In genomic region chr11:53759545-53760406, GRCm38 (mm10) we compare ENCODE assay signal across 9 mouse cellular contexts. TPM values are rescaled to one million over a fixed set of nuclear protein-coding genes. Genes with fewer than 3 reads are reported as not detected.
DNase-seq lines count a peak whose midpoint lies in the region; ATAC-seq and TF ChIP-seq lines count a peak whose summit lies in the region.
"Had no signal": no experiment of that assay in that cellular context is flagged by ENCODE, and none has a peak within 500 bp of the region (broad histone marks: within the 10 kb centered on the region; RNA-seq: fewer than 3 reads in every experiment).

No protein-coding gene starts in this region.

- no peak overlapping the region; the same call in 1 of the 2 replicates for H3K9ac ChIP-seq in kidney, postnatal 0 days (ENCODE audit: low read depth, low read length)
- H3K9ac ChIP-seq in embryonic facial prominence, embryonic 11.5 days (replicated peaks; ENCODE audit: low read length): no peak overlapping the region
- H3K9ac ChIP-seq in limb, embryonic 11.5 days (ENCODE audit: low read length): no peak overlapping the region

- no peaks in the 10 kb centered on the region for H3K36me3 ChIP-seq in kidney, postnatal 0 days (ENCODE audit: insufficient read depth, low read length)
- no peaks in the 10 kb centered on the region for H3K36me3 ChIP-seq in embryonic facial prominence, embryonic 11.5 days (replicated peaks; ENCODE audit: control insufficient read depth, insufficient read depth, low read depth, low read length)
- H3K36me3 ChIP-seq in limb, embryonic 11.5 days (ENCODE audit: control insufficient read depth, insufficient read depth, low read length): no peaks in the 10 kb centered on the region

- no peak overlapping the region for H3K4me3 ChIP-seq in kidney, postnatal 0 days (replicated peaks; ENCODE audit: low read depth, low read length)
- no peak overlapping the region for H3K4me3 ChIP-seq in embryonic facial prominence, embryonic 11.5 days (ENCODE audit: low read depth, low read length)
- no peak overlapping the region for H3K4me3 ChIP-seq in limb, embryonic 11.5 days (ENCODE audit: low read depth, low read length)

- WGBS in kidney, postnatal 0 days: 24% methylated on average over 22 of the region's 22 CpGs
- WGBS in embryonic facial prominence, embryonic 11.5 days: 8% methylated on average over 22 of the region's 22 CpGs
- 6% methylated on average over 22 of the region's 22 CpGs for WGBS in limb, embryonic 11.5 days

- no peak for ATAC-seq in kidney, postnatal 0 days (replicated peaks; ENCODE audit: low FRiP score, low read depth)
- no peak for ATAC-seq in embryonic facial prominence, embryonic 11.5 days (replicated peaks; ENCODE audit: insufficient number of reproducible peaks, low FRiP score, low TSS enrichment, low read depth)
- ATAC-seq in limb, embryonic 11.5 days (ENCODE audit: insufficient number of reproducible peaks, low FRiP score, low TSS enrichment, low read depth): no peak
- no peak for ATAC-seq in erythroid progenitor cell, adult 5-6 weeks (replicated peaks; ENCODE audit: low FRiP score, poor library complexity, severe bottlenecking)

- H3K4me1 ChIP-seq in kidney, postnatal 0 days (replicated peaks; ENCODE audit: insufficient read depth, low read length): peaks cover 40% of the 10 kb centered on the region
- H3K4me1 ChIP-seq in embryonic facial prominence, embryonic 11.5 days (ENCODE audit: control insufficient read depth, insufficient read depth, low read length): peaks cover 7% of the 10 kb centered on the region; the same call in 1 of the 2 replicates
- peaks cover 30% of the 10 kb centered on the region for H3K4me1 ChIP-seq in limb, embryonic 11.5 days (ENCODE audit: control insufficient read depth, insufficient read depth, low read length)

- peak; percentile 19 for DNase-seq in kidney, postnatal 0 days (ENCODE audit: low spot score)
- DNase-seq in kidney, postnatal 36 days: no peak
- DNase-seq in ES-CJ7 (ENCODE audit: low read depth, low spot score): peak; percentile 68
- peak; percentile 27 for DNase-seq in embryonic facial prominence, embryonic 11.5 days (ENCODE audit: low spot score)
- DNase-seq in limb, embryonic 11.5 days (ENCODE audit: low spot score): peak; percentile 42
- no peak for DNase-seq in ovary, postnatal 36 days (ENCODE audit: low spot score)
- DNase-seq: kidney, postnatal 14 days had no signal

- H3K9me3 ChIP-seq in kidney, postnatal 0 days (replicated peaks; ENCODE audit: low read length): no peaks in the 10 kb centered on the region
- H3K9me3 ChIP-seq in embryonic facial prominence, embryonic 11.5 days (replicated peaks; ENCODE audit: control insufficient read depth, low read length): no peaks in the 10 kb centered on the region
- H3K9me3 ChIP-seq in limb, embryonic 11.5 days (ENCODE audit: control insufficient read depth, low read length): no peaks in the 10 kb centered on the region

- H3K27me3 ChIP-seq in kidney, postnatal 0 days (ENCODE audit: insufficient read depth, low read length): no peaks in the 10 kb centered on the region
- H3K27me3 ChIP-seq in embryonic facial prominence, embryonic 11.5 days (ENCODE audit: control insufficient read depth, insufficient read depth, low read length): no peaks in the 10 kb centered on the region; the same call in 1 of the 2 replicates
- no peaks in the 10 kb centered on the region; the same call in 1 of the 2 replicates for H3K27me3 ChIP-seq in limb, embryonic 11.5 days (ENCODE audit: control insufficient read depth, insufficient read depth, low read length)

- H3K27ac ChIP-seq in kidney, postnatal 0 days: peak overlapping the region; percentile 32
- no peak overlapping the region for H3K27ac ChIP-seq in embryonic facial prominence, embryonic 11.5 days (replicated peaks; ENCODE audit: low read depth, low read length)
- no peak overlapping the region for H3K27ac ChIP-seq in limb, embryonic 11.5 days (replicated peaks; ENCODE audit: low read depth, low read length)

- H3K4me2 ChIP-seq in kidney, postnatal 0 days (ENCODE audit: low read length): no peak overlapping the region
- no peak overlapping the region for H3K4me2 ChIP-seq in embryonic facial prominence, embryonic 11.5 days (ENCODE audit: low read depth, low read length)
- H3K4me2 ChIP-seq in limb, embryonic 11.5 days (ENCODE audit: low read depth, severe bottlenecking): 0 out of 2 replicates have a peak overlapping the region, but pooled peaks have one; percentile 12

- no peak for TF ChIP-seq CTCF in kidney, postnatal 0 days (IDR thresholded peaks at IDR 0.05; ENCODE audit: low read depth)

RNA-seq across cellular contexts. Expression of gene Irf1, which starts 10.0 kb away (rescaled TPM):
- polyA plus RNA-seq in kidney, postnatal 0 days (2015; fragmentation: Nextera tagmentation; extraction: Ambion mirVana): 14.0 and 17.9 TPM in 2 replicates
- 7.0 and 7.7 TPM in 2 replicates for polyA plus RNA-seq in embryonic facial prominence, embryonic 11.5 days (2014; fragmentation: Nextera tagmentation; extraction: Ambion mirVana)
- polyA plus RNA-seq in limb, embryonic 11.5 days (2014; fragmentation: Nextera tagmentation; extraction: Ambion mirVana): 8.0 and 8.9 TPM in 2 replicates
- total RNA-seq in erythroid progenitor cell, adult 5-6 weeks (2015; ENCODE audit: low replicate concordance): 10.1 and 10.9 TPM in 2 replicates
- total RNA-seq in erythroid progenitor cell, adult 5-6 weeks (2017; ENCODE audit: low replicate concordance): 7.2 and 38.7 TPM in 2 replicates

RNA-seq across cellular contexts. Expression of gene Gm17334, which starts 13.2 kb away (rescaled TPM):
- polyA plus RNA-seq in kidney, postnatal 0 days (2015; fragmentation: Nextera tagmentation; extraction: Ambion mirVana): 0.20 and 0.21 TPM in 2 replicates
- polyA plus RNA-seq in embryonic facial prominence, embryonic 11.5 days (2014; fragmentation: Nextera tagmentation; extraction: Ambion mirVana): not detected in 2 replicates
- 0.35 TPM in 1 of 2 replicates, not detected in the other for polyA plus RNA-seq in limb, embryonic 11.5 days (2014; fragmentation: Nextera tagmentation; extraction: Ambion mirVana)
- not detected in 2 replicates for total RNA-seq in erythroid progenitor cell, adult 5-6 weeks (2015; ENCODE audit: low replicate concordance)
- total RNA-seq in erythroid progenitor cell, adult 5-6 weeks (2017; ENCODE audit: low replicate concordance): not detected in 2 replicates
- polyA plus RNA-seq: testis, adult 2 months had no signal

RNA-seq across cellular contexts. Expression of gene Il5, which starts 39.2 kb away (rescaled TPM):
- not detected in 2 replicates for polyA plus RNA-seq in kidney, postnatal 0 days (2015; fragmentation: Nextera tagmentation; extraction: Ambion mirVana)
- not detected in 2 replicates for polyA plus RNA-seq in embryonic facial prominence, embryonic 11.5 days (2014; fragmentation: Nextera tagmentation; extraction: Ambion mirVana)
- polyA plus RNA-seq in limb, embryonic 11.5 days (2014; fragmentation: Nextera tagmentation; extraction: Ambion mirVana): 0.09 TPM in 1 of 2 replicates, not detected in the other
- not detected in 2 replicates for total RNA-seq in erythroid progenitor cell, adult 5-6 weeks (2015; ENCODE audit: low replicate concordance)
- not detected in 2 replicates for total RNA-seq in erythroid progenitor cell, adult 5-6 weeks (2017; ENCODE audit: low replicate concordance)

RNA-seq across cellular contexts. Expression of gene Rad50, which starts 52.7 kb away (rescaled TPM):
- polyA plus RNA-seq in kidney, postnatal 0 days (2015; fragmentation: Nextera tagmentation; extraction: Ambion mirVana): 21.3 and 21.6 TPM in 2 replicates
- polyA plus RNA-seq in embryonic facial prominence, embryonic 11.5 days (2014; fragmentation: Nextera tagmentation; extraction: Ambion mirVana): 26.5 and 26.8 TPM in 2 replicates
- 26.4 and 28.7 TPM in 2 replicates for polyA plus RNA-seq in limb, embryonic 11.5 days (2014; fragmentation: Nextera tagmentation; extraction: Ambion mirVana)
- 23.1 and 46.5 TPM in 2 replicates for total RNA-seq in erythroid progenitor cell, adult 5-6 weeks (2015; ENCODE audit: low replicate concordance)
- total RNA-seq in erythroid progenitor cell, adult 5-6 weeks (2017; ENCODE audit: low replicate concordance): 26.7 and 30.7 TPM in 2 replicates

Comparison
In these comparisons a context has a peak if more than half of its experiments do, and no peak if none do; other contexts are left out.
1. DNase-seq: peak in kidney, postnatal 0 days (single experiment), ES-CJ7 (single experiment), embryonic facial prominence, embryonic 11.5 days (single experiment) and limb, embryonic 11.5 days (single experiment); none in kidney, postnatal 36 days (0 of 2) and ovary, postnatal 36 days (single experiment).